Mouse (Mus musculus): ENCODE results near the gene Ift20. TPM values are rescaled to one million over a fixed set of nuclear protein-coding genes. Genes with fewer than 3 reads are reported as not detected.
A peak's percentile ranks its signal among the peaks of the same experiment; 100 is the strongest.

Ift20 gene
- 42.2 and 46.8 TPM in 2 replicates for polyA plus RNA-seq (2012; ENCODE audit: insufficient read depth, insufficient read length, missing spikeins)

- H3K4me3 ChIP-seq (ENCODE audit: insufficient read depth, low read length): peak within 1 kb of the TSS; percentile 79
- H3K4me1 ChIP-seq (ENCODE audit: control insufficient read depth, insufficient read depth, low read length): peaks cover 10% of the 10 kb centered on the region
- H3K27ac ChIP-seq (ENCODE audit: insufficient read depth, low read depth, low read length): peak within 1 kb of the TSS; percentile 73
- TF ChIP-seq CTCF (IDR thresholded peaks at IDR 0.05; ENCODE audit: low read depth, low read length): no peak
- no peak for TF ChIP-seq POLR2A (IDR thresholded peaks at IDR 0.05; ENCODE audit: borderline replicate concordance, low read depth, low read length)
Measured at GRCm38 (mm10) chr11:78536080-78536689, at the start of gene Ift20, which contains the start of gene Tnfaip1. Ift20 (plus strand) TSS chr11:78536361. Tnfaip1 (minus strand) TSS chr11:78536332.

GRCm38 (mm10) chr11:78488168-78488567, 48.0 kb upstream of the Ift20 start:
- Histone ChIP-seq H3K4me1 (ENCODE audit: control insufficient read depth, insufficient read depth, low read length) (no peaks in the 10 kb centered on the region), H3K27ac (ENCODE audit: insufficient read depth, low read depth, low read length) (no peak overlapping the region), H3K4me3 (ENCODE audit: insufficient read depth, low read length) (no peak overlapping the region)
- TF ChIP-seq POLR2A (IDR thresholded peaks at IDR 0.05; ENCODE audit: borderline replicate concordance, low read depth, low read length): no peak
- peak; percentile 90 for TF ChIP-seq CTCF (IDR thresholded peaks at IDR 0.05; ENCODE audit: low read depth, low read length)

DNA sequence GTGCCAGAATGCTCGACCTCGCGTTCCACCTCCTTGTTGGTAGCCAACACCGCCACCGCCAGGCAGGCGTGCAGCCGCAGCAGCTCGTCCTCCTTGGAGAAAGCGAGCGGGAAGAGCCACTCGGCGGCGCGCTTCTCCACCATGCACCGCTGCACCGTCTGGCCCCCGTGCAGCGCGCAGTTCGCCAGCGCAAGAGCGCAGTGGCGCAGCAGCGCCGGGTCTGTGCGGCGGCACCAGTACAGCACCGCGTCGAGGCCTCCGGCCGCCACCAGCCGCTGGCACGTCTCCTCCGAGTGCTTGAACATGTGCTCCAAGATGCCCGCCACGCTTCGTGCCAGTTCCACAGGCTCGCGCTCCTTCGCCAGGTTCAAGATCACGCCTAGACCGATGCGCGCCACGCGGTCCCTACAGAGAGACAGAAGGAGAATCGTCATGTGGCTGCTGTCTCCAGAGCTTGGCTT, 45.4 kb upstream of the Ift20 start:
- H3K27ac ChIP-seq (ENCODE audit: insufficient read depth, low read depth, low read length): no peak overlapping the region
- TF ChIP-seq CTCF (IDR thresholded peaks at IDR 0.05; ENCODE audit: low read depth, low read length): no peak
- no peak for TF ChIP-seq POLR2A (IDR thresholded peaks at IDR 0.05; ENCODE audit: borderline replicate concordance, low read depth, low read length)
- no peaks in the 10 kb centered on the region for H3K4me1 ChIP-seq (ENCODE audit: control insufficient read depth, insufficient read depth, low read length)
- peak overlapping the region; percentile 21 for H3K4me3 ChIP-seq (ENCODE audit: insufficient read depth, low read length)

DNA sequence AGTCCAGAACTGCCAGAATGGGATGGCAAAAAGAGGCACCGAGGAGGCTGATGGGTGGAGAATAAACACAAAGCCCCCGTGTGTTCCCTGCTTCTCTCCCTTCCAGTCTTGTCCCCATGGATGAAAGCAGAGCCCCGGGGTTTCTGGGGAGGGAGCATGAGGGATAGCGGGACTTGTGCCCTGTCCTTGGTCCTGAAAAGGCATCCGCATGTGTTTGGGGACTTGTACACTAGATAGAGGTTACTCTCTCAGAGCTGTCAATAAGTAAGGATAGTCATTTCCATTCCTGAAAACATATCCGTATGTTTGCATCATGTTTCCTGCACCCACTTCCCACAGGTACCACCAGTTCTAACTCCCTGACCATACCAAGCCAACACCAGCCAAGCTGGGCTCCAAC, 40.3 kb upstream of the Ift20 start:
- Histone ChIP-seq H3K4me3 (ENCODE audit: insufficient read depth, low read length) (no peak overlapping the region), H3K4me1 (ENCODE audit: control insufficient read depth, insufficient read depth, low read length) (0 out of 2 replicates have a peak, but pooled peaks cover 4% of the 10 kb centered on the region), H3K27ac (ENCODE audit: insufficient read depth, low read depth, low read length) (no peak overlapping the region)
- TF ChIP-seq POLR2A (IDR thresholded peaks at IDR 0.05; ENCODE audit: borderline replicate concordance, low read depth, low read length): no peak
- no peak for TF ChIP-seq CTCF (IDR thresholded peaks at IDR 0.05; ENCODE audit: low read depth, low read length)

- TF ChIP-seq CTCF (IDR thresholded peaks at IDR 0.05; ENCODE audit: low read depth, low read length): no peak
- no peak for TF ChIP-seq POLR2A (IDR thresholded peaks at IDR 0.05; ENCODE audit: borderline replicate concordance, low read depth, low read length)
- Histone ChIP-seq H3K4me3 (ENCODE audit: insufficient read depth, low read length) (peak overlapping the region; percentile 59), H3K27ac (ENCODE audit: insufficient read depth, low read depth, low read length) (no peak overlapping the region), H3K4me1 (ENCODE audit: control insufficient read depth, insufficient read depth, low read length) (0 out of 2 replicates have a peak, but pooled peaks cover 4% of the 10 kb centered on the region)
Measured at GRCm38 (mm10) chr11:78497071-78497541, 39.1 kb upstream of the Ift20 start.

GRCm38 (mm10) chr11:78497544-78498522, 38.3 kb upstream of the Ift20 start, which contains the start of gene Sarm1:
Sarm1 (minus strand) TSS chr11:78497754.
- Histone ChIP-seq H3K4me3 (ENCODE audit: insufficient read depth, low read length) (peak within 1 kb of the TSS; percentile 59), H3K27ac (ENCODE audit: insufficient read depth, low read depth, low read length) (no peak within 1 kb of the TSS), H3K4me1 (ENCODE audit: control insufficient read depth, insufficient read depth, low read length) (0 out of 2 replicates have a peak, but pooled peaks cover 4% of the 10 kb centered on the region)
- TF ChIP-seq POLR2A (IDR thresholded peaks at IDR 0.05; ENCODE audit: borderline replicate concordance, low read depth, low read length): no peak
- no peak for TF ChIP-seq CTCF (IDR thresholded peaks at IDR 0.05; ENCODE audit: low read depth, low read length)

DNA sequence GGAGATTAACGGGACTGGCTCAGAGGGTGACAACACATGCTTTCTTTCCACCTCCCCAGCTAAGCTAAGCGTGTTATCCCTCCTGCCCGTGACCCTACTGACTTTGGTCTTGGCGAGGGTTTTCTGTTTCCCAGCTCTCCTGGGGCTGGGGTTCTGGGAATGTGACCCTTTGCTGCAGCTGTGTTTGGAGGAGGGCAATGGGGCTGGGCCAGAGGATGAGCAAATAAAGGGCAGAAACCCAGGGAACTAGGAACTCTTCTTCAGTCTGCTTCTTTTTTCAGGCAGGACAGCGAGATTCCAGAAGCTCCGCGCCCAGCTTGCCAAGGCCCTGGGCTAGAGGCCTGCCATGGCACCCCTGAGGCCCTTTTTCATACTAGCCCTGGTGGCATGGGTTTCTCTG, 37.2 kb upstream of the Ift20 start, which contains the start of gene Vtn:
Gene Vtn, plus strand, starts transcription at position 88 of the 400 bp plus-strand sequence.
- TF ChIP-seq POLR2A (IDR thresholded peaks at IDR 0.05; ENCODE audit: borderline replicate concordance, low read depth, low read length) (no peak), CTCF (IDR thresholded peaks at IDR 0.05; ENCODE audit: low read depth, low read length) (no peak)
- no peak within 1 kb of the TSS for H3K27ac ChIP-seq (ENCODE audit: insufficient read depth, low read depth, low read length)
- H3K4me1 ChIP-seq (ENCODE audit: control insufficient read depth, insufficient read depth, low read length): peaks cover 7% of the 10 kb centered on the region
- peak within 1 kb of the TSS; percentile 59 for H3K4me3 ChIP-seq (ENCODE audit: insufficient read depth, low read length)

DNA sequence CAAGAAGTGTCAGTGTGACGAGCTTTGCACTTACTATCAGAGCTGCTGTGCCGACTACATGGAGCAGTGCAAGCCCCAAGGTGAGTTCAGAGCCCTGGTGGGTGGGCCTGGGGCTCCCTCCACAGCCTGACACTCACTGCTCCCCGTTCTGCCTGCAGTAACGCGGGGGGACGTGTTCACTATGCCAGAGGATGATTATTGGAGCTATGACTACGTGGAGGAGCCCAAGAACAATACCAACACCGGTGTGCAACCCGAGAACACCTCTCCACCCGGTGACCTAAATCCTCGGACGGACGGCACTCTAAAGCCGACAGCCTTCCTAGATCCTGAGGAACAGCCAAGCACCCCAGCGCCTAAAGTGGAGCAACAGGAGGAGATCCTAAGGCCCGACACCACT, 36.6 kb upstream of the Ift20 start:
- Histone ChIP-seq H3K27ac (ENCODE audit: insufficient read depth, low read depth, low read length) (no peak overlapping the region), H3K4me1 (ENCODE audit: control insufficient read depth, insufficient read depth, low read length) (peaks cover 7% of the 10 kb centered on the region), H3K4me3 (ENCODE audit: insufficient read depth, low read length) (no peak overlapping the region)
- TF ChIP-seq CTCF (IDR thresholded peaks at IDR 0.05; ENCODE audit: low read depth, low read length): no peak
- TF ChIP-seq POLR2A (IDR thresholded peaks at IDR 0.05; ENCODE audit: borderline replicate concordance, low read depth, low read length): no peak

- TF ChIP-seq CTCF (IDR thresholded peaks at IDR 0.05; ENCODE audit: low read depth, low read length) (no peak), POLR2A (IDR thresholded peaks at IDR 0.05; ENCODE audit: borderline replicate concordance, low read depth, low read length) (no peak)
- no peak overlapping the region for H3K27ac ChIP-seq (ENCODE audit: insufficient read depth, low read depth, low read length)
- peaks cover 15% of the 10 kb centered on the region for H3K4me1 ChIP-seq (ENCODE audit: control insufficient read depth, insufficient read depth, low read length)
- H3K4me3 ChIP-seq (ENCODE audit: insufficient read depth, low read length): no peak overlapping the region
Measured at GRCm38 (mm10) chr11:78500623-78501202, 35.4 kb upstream of the Ift20 start.
